ENCODE assay signal across 9 mouse cellular contexts in the genomic region with DNA sequence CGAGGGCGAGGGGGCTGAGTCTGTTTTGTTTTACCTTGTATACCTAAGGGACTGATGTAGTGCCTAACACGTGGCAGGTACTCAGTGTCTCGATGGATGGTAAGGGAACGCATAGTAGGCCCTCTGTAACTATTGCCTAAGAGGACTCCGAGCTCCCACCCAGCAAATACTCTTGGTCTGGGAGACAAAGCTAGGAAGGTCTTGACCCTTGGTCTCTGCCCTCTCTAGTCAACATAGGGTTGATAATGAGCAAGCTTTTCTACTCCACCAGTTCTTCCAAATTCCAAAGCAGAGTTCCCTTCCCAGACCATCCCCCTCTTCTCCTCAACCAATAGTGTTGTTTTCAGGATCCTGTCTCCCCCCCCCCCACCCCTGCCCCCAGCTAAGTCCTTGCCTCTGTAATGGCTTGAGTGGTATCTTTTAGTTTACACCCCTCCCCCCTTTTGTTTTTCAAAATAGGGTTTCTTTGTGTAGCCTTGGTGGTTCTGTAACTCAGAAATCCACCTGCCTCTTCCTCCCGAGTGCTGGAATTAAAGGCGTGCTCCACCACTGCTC. TPM values are rescaled to one million over a fixed set of nuclear protein-coding genes. Genes with fewer than 3 reads are reported as not detected.
DNase-seq lines count a peak whose midpoint lies in the region; ATAC-seq and TF ChIP-seq lines count a peak whose summit lies in the region.
"Had no signal": no experiment of that assay in that cellular context is flagged by ENCODE, and none has a peak within 500 bp of the region (broad histone marks: within the 10 kb centered on the region; RNA-seq: fewer than 3 reads in every experiment).

No protein-coding gene starts in this region.

- ATAC-seq in liver, embryonic 12.5 days: 0 out of 2 replicates have a peak, but pooled peaks have one; percentile 34
- ATAC-seq in embryonic facial prominence, embryonic 13.5 days (ENCODE audit: insufficient number of reproducible peaks, insufficient read depth, low FRiP score, low TSS enrichment, low read depth): no peak
- no peak for ATAC-seq in hindbrain, embryonic 15.5 days (ENCODE audit: low FRiP score, low read depth)
- no peak for ATAC-seq in midbrain, postnatal 0 days (ENCODE audit: low FRiP score)

- DNase-seq in liver: no peak
- DNase-seq in midbrain, postnatal 0 days (ENCODE audit: low spot score): no peak
- no peak for DNase-seq in frontal cortex, postnatal 10 days (ENCODE audit: low spot score in 2 of 2)
- no peak for DNase-seq in thymus, postnatal 25 days
- DNase-seq in testis, postnatal 14 days (ENCODE audit: low spot score): no peak

- H3K27ac ChIP-seq in liver, embryonic 12.5 days: no peak overlapping the region
- H3K27ac ChIP-seq in embryonic facial prominence, embryonic 13.5 days: no peak overlapping the region
- no peak overlapping the region for H3K27ac ChIP-seq in hindbrain, embryonic 15.5 days (replicated peaks)
- H3K27ac ChIP-seq in midbrain, postnatal 0 days (ENCODE audit: low read depth, low read length): no peak overlapping the region

- H3K9ac ChIP-seq in liver, embryonic 12.5 days: no peak overlapping the region
- H3K9ac ChIP-seq in embryonic facial prominence, embryonic 13.5 days: 0 out of 2 replicates have a peak overlapping the region, but pooled peaks have one; percentile 89
- H3K9ac ChIP-seq in hindbrain, embryonic 15.5 days: no peak overlapping the region
- no peak overlapping the region for H3K9ac ChIP-seq in midbrain, postnatal 0 days (replicated peaks; ENCODE audit: low read length, poor library complexity, severe bottlenecking)

- TF ChIP-seq CTCF in midbrain, postnatal 0 days (IDR thresholded peaks at IDR 0.05): no peak

- 53% methylated on average over 8 of the region's 8 CpGs for WGBS in liver, embryonic 12.5 days (ENCODE audit: insufficient replicate concordance)
- WGBS in embryonic facial prominence, embryonic 13.5 days: 52% methylated on average over 8 of the region's 8 CpGs
- WGBS in hindbrain, embryonic 15.5 days: 48% methylated on average over 8 of the region's 8 CpGs
- WGBS in midbrain, postnatal 0 days: 51% methylated on average over 8 of the region's 8 CpGs

- no peaks in the 10 kb centered on the region for H3K9me3 ChIP-seq in liver, embryonic 12.5 days (replicated peaks)
- no peaks in the 10 kb centered on the region for H3K9me3 ChIP-seq in embryonic facial prominence, embryonic 13.5 days
- no peaks in the 10 kb centered on the region for H3K9me3 ChIP-seq in hindbrain, embryonic 15.5 days
- no peaks in the 10 kb centered on the region for H3K9me3 ChIP-seq in midbrain, postnatal 0 days (ENCODE audit: low read length)

- H3K4me2 ChIP-seq in liver, embryonic 12.5 days: peak overlapping the region; percentile 70; the same call in 1 of the 2 replicates
- peak overlapping the region; percentile 68 for H3K4me2 ChIP-seq in embryonic facial prominence, embryonic 13.5 days
- peak overlapping the region; percentile 66 for H3K4me2 ChIP-seq in hindbrain, embryonic 15.5 days
- H3K4me2 ChIP-seq in midbrain, postnatal 0 days (ENCODE audit: low read depth, low read length, poor library complexity, severe bottlenecking): peak overlapping the region; percentile 66; the same call in 1 of the 2 replicates

- no peak overlapping the region for H3K4me3 ChIP-seq in liver, embryonic 12.5 days
- H3K4me3 ChIP-seq in embryonic facial prominence, embryonic 13.5 days: peak overlapping the region; percentile 65; the same call in 1 of the 2 replicates
- H3K4me3 ChIP-seq in hindbrain, embryonic 15.5 days: peak overlapping the region; percentile 71
- H3K4me3 ChIP-seq in midbrain, postnatal 0 days (ENCODE audit: low read depth, low read length): peak overlapping the region; percentile 61; the same call in 1 of the 2 replicates
- H3K4me3 ChIP-seq: myocyte had no signal

- H3K27me3 ChIP-seq in liver, embryonic 12.5 days (replicated peaks): peaks cover 48% of the 10 kb centered on the region
- H3K27me3 ChIP-seq in embryonic facial prominence, embryonic 13.5 days: no peaks in the 10 kb centered on the region; the same call in 1 of the 2 replicates
- H3K27me3 ChIP-seq in hindbrain, embryonic 15.5 days: no peaks in the 10 kb centered on the region
- H3K27me3 ChIP-seq in midbrain, postnatal 0 days (ENCODE audit: insufficient read depth, low read length): no peaks in the 10 kb centered on the region

- no peaks in the 10 kb centered on the region for H3K36me3 ChIP-seq in liver, embryonic 12.5 days
- H3K36me3 ChIP-seq in embryonic facial prominence, embryonic 13.5 days: no peaks in the 10 kb centered on the region
- H3K36me3 ChIP-seq in hindbrain, embryonic 15.5 days: no peaks in the 10 kb centered on the region
- no peaks in the 10 kb centered on the region for H3K36me3 ChIP-seq in midbrain, postnatal 0 days (ENCODE audit: insufficient read depth, low read length)

- no peaks in the 10 kb centered on the region for H3K4me1 ChIP-seq in liver, embryonic 12.5 days
- peaks cover 33% of the 10 kb centered on the region for H3K4me1 ChIP-seq in embryonic facial prominence, embryonic 13.5 days
- peaks cover 37% of the 10 kb centered on the region for H3K4me1 ChIP-seq in hindbrain, embryonic 15.5 days (replicated peaks)
- no peaks in the 10 kb centered on the region; the same call in 1 of the 2 replicates for H3K4me1 ChIP-seq in midbrain, postnatal 0 days (ENCODE audit: insufficient read depth, low read length)

RNA-seq across cellular contexts. Expression of a gene that starts 3.8 kb away (rescaled TPM):
- polyA plus RNA-seq in liver, embryonic 12.5 days (2016; fragmentation: Nextera tagmentation; extraction: Ambion mirVana): 3.4 and 3.9 TPM in 2 replicates
- 14.9 and 15.9 TPM in 2 replicates for polyA plus RNA-seq in embryonic facial prominence, embryonic 13.5 days (2015; fragmentation: Nextera tagmentation; extraction: Ambion mirVana)
- polyA plus RNA-seq in hindbrain, embryonic 15.5 days (2015; fragmentation: Nextera tagmentation; extraction: Ambion mirVana): 15.0 and 16.3 TPM in 2 replicates
- total RNA-seq in midbrain, postnatal 0 days (2014; rRNA removed): 46.1 and 48.9 TPM in 2 replicates
- 12.6 and 14.4 TPM in 2 replicates for polyA plus RNA-seq in midbrain, postnatal 0 days (2015; fragmentation: Nextera tagmentation; extraction: Ambion mirVana)

RNA-seq across cellular contexts. Expression of a gene that starts 32.6 kb away (rescaled TPM):
- polyA plus RNA-seq in liver, embryonic 12.5 days (2016; fragmentation: Nextera tagmentation; extraction: Ambion mirVana): 21.2 and 21.3 TPM in 2 replicates
- 31.3 and 31.6 TPM in 2 replicates for polyA plus RNA-seq in embryonic facial prominence, embryonic 13.5 days (2015; fragmentation: Nextera tagmentation; extraction: Ambion mirVana)
- 83.2 and 85.0 TPM in 2 replicates for polyA plus RNA-seq in hindbrain, embryonic 15.5 days (2015; fragmentation: Nextera tagmentation; extraction: Ambion mirVana)
- 170 and 195 TPM in 2 replicates for total RNA-seq in midbrain, postnatal 0 days (2014; rRNA removed)
- polyA plus RNA-seq in midbrain, postnatal 0 days (2015; fragmentation: Nextera tagmentation; extraction: Ambion mirVana): 113 and 118 TPM in 2 replicates

RNA-seq across cellular contexts. Expression of a gene that starts 46.6 kb away (rescaled TPM):
- polyA plus RNA-seq in liver, embryonic 12.5 days (2016; fragmentation: Nextera tagmentation; extraction: Ambion mirVana): 22.0 and 22.6 TPM in 2 replicates
- polyA plus RNA-seq in embryonic facial prominence, embryonic 13.5 days (2015; fragmentation: Nextera tagmentation; extraction: Ambion mirVana): 35.9 and 42.4 TPM in 2 replicates
- 37.6 and 38.5 TPM in 2 replicates for polyA plus RNA-seq in hindbrain, embryonic 15.5 days (2015; fragmentation: Nextera tagmentation; extraction: Ambion mirVana)
- total RNA-seq in midbrain, postnatal 0 days (2014; rRNA removed): 24.1 and 33.0 TPM in 2 replicates
- 41.9 and 45.6 TPM in 2 replicates for polyA plus RNA-seq in midbrain, postnatal 0 days (2015; fragmentation: Nextera tagmentation; extraction: Ambion mirVana)
